Mouse (Mus musculus): ENCODE measurements at regions not wholly inside any gene's neighbourhood (a gene's known extent, or its start where the extent isn't known, plus 50 kb on each side); places are given as distances from the start of the nearest gene placed in this dataset.

- TF ChIP-seq CTCF (conservative IDR thresholded peaks at IDR 0.05; ENCODE audit: low read length) (peak; percentile 35), NANOG (IDR thresholded peaks at IDR 0.05; ENCODE audit: borderline replicate concordance, low read length) (no peak), POU5F1 (IDR thresholded peaks at IDR 0.05; ENCODE audit: borderline replicate concordance, low read length) (no peak)
These were observed 284.6 kb upstream of the Gm28363 start for GRCm38 (mm10) chr1:117412349-117412748.
